Mouse (Mus musculus): ENCODE data around the gene Pop7. TPM values are rescaled to one million over a fixed set of nuclear protein-coding genes. Genes with fewer than 3 reads are reported as not detected.

Pop7 gene
- polyA plus RNA-seq (2012) = 63.3 and 81.3 TPM in 2 replicates

DNA sequence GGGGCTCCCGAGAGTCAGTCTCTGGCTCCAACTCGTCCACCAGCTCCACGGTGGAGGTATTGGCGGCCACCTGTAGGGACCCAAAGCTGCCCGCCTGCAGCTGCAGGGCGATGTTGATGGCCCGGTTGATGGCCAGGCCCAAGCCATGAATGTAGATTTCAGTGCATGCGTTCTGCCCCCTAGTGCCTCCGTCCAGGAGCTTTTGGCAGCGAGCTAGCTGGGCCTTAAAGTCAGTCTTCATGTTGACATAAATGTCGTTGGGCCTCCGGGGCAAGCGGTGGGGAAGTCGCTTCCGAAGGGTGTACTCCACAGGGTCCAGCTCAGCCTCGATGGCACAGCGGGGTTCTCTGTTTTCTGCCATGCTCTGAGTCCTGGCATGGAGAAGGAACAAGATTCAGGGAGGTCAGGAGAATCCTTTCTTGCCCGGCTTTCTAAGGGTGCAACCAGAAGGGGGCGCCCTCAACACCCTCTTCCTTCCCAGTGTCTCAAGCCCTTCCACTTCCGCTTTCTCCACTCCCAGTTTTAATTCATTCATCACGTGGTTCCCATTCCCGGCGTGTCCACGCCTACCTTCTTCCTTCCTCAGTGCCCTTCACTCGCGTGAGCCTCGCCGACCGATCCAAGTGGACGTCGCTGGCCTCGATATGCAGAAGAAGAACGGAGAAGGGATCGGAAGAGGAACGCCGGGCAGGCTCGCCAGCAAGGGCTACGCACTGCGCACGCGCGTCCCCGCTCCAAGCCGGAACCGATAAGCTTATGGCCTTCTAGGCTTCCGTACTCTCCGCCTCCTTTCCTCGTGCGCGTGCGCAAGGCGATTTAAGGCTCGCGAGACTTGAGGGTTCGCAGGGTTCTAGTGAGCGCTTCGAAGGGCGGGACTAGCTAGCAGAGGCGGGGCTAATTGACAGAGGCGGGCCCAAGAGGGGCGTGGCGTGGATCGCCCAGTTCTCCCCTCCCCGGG, at the start of gene Pop7:
Gene Pop7 (minus strand): TSS at position 810 of the 958 bp plus-strand sequence.
- no peak for TF ChIP-seq GATA1 (IDR thresholded peaks at IDR 0.05; ENCODE audit: low read length)

GRCm38 (mm10) chr5:137551119-137551518, 48.8 kb upstream of the Pop7 start:
- TF ChIP-seq GATA1 (IDR thresholded peaks at IDR 0.05; ENCODE audit: low read length) = no peak

DNA sequence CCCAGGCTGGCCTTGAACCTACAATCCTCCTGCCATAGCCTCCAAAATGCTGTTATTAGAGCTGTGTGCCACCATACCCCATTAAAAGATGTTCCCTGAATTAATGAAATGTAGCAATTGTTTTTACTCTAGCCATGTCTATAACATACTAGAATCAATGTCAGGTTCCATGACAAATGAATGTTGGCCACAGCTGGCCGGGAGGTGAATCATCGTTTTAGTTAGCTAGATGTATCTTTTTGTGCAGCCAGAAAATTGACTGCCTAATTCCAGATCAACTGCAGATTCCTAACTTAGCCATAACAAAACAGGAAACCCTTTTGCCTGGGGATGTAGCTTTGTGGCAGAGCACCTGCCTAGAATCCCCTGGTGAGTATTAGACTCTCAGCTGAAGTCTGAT, 47.5 kb upstream of the Pop7 start:
- TF ChIP-seq GATA1 (IDR thresholded peaks at IDR 0.05; ENCODE audit: low read length) = no peak

GRCm38 (mm10) chr5:137545596-137545995, 43.3 kb upstream of the Pop7 start:
- no peak for TF ChIP-seq GATA1 (IDR thresholded peaks at IDR 0.05; ENCODE audit: low read length)

- TF ChIP-seq GATA1 (IDR thresholded peaks at IDR 0.05; ENCODE audit: low read length) = no peak
Observed at GRCm38 (mm10) chr5:137544926-137545325, 42.6 kb upstream of the Pop7 start.

DNA sequence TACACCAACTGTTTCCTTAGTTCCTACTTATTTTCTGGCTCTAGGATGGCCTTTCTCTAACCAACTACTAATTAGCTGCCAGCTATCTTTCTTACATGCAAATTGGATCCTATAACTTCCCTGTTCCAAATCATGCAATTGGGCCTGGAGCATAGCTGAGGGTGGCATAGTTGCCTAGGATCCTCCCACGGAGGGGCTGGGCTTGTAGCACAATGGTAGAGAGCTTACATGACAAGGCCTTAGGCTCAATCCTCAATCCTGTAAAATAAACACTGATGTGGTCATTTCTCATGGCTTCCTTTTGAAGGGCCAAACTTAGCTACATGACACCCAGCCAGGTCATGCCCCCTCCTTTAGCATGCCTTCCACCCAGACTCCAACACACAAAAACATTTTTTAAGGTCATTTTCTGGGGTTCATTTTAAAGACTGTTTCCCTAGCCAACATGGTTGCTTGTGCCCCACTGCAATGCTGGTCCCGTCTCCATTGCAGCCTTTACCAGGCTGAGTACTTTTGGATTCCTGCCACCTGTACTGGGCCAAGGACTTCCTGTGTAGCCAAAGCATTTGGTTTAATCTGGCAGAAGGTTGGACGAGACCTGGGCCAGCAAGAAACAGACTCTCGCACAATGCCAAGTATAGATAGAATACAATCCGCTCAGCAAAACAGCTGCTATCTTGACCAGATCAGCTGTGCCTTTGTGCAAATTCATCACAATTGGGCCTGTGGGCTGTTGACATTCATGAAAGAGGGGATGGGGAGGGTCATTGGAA, 39.6 kb upstream of the Pop7 start:
- no peak for TF ChIP-seq GATA1 (IDR thresholded peaks at IDR 0.05; ENCODE audit: low read length)

GRCm38 (mm10) chr5:137540991-137541390, 38.7 kb upstream of the Pop7 start:
- no peak for TF ChIP-seq GATA1 (IDR thresholded peaks at IDR 0.05; ENCODE audit: low read length)

GRCm38 (mm10) chr5:137539291-137539801, 37.0 kb upstream of the Pop7 start:
- TF ChIP-seq GATA1 (IDR thresholded peaks at IDR 0.05; ENCODE audit: low read length) = no peak

DNA sequence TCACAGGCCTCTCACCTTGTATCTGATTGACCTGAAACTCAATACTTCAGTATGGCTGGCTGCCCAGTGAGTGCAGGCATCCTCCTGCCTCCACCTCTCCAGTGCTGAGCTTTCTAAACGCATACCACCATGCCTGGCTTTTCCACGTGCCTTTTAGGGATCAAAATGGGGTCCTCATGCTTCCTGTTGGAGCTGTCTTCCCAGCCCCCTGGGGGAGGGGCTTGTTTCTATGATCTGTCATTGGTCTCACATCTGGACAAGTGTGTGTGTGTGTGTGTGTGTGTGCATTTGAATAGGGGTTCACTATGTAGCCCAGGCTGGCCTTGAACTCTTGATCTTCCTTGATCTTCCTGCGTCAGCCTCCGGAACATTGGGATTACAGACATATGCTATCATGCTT, 35.1 kb upstream of the Pop7 start:
- no peak for TF ChIP-seq GATA1 (IDR thresholded peaks at IDR 0.05; ENCODE audit: low read length)

GRCm38 (mm10) chr5:137535318-137535717, 33.0 kb upstream of the Pop7 start:
- no peak for TF ChIP-seq GATA1 (IDR thresholded peaks at IDR 0.05; ENCODE audit: low read length)

DNA sequence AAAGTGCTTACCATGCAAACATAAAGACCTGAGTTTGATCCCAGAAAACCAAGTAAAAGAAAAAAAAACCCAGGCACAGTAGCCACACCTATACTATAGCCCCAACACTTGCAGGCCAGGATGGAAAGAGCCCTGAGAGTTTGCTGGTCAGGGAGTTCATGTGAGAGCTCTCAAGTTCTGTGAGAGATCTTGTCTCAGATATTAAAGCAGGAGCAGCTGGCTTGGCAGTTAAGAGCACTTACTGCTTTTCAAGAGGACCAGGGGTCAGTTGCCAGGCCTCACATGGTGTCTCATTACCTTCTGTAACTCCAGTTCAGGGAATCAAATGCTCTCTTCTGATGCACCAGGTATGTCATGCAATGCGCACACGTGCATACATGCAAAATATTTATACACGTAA, 32.4 kb upstream of the Pop7 start:
- no peak for TF ChIP-seq GATA1 (IDR thresholded peaks at IDR 0.05; ENCODE audit: low read length)

DNA sequence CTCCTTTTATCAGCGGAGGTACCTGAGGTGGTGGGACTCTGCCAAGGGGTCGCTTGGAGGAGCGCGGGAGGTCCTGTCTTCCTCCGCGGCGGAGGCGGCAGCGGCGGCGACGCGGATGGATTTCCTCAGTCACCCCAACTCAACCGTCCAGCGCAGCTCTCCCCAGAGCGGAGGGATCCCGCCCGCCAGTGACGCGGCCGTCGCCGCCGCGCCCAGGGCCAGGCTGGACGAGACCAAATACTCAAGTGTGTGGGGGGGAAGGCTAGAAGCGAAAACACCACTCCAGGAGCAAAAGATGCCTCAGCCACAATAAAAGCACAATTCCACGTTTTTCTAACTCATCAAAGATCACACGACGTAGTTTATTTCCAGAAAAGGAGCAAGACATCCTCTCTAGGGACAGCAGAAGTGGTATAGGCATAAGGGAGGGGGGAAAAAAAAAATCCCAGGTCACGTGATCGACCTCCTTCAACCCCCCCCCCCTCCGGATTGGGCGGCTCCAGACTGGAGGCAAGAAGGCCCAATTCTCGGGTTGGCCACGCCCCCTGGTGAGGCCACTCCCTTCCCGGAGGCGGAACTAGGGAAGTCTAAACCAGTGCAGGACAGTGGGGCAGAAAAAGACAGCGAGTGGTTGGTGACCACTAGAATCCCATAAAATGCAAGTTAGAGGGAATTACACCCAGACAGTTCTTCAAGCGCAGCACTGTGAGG, 31.0 kb upstream of the Pop7 start, which contains the start of the genes Epo and Gnb2:
Gene Epo (minus strand): TSS at position 126 of the 711 bp plus-strand sequence.
Gene Gnb2 (minus strand): TSS at position 394 of the 711 bp plus-strand sequence.
- no peak for TF ChIP-seq GATA1 (IDR thresholded peaks at IDR 0.05; ENCODE audit: low read length)

DNA sequence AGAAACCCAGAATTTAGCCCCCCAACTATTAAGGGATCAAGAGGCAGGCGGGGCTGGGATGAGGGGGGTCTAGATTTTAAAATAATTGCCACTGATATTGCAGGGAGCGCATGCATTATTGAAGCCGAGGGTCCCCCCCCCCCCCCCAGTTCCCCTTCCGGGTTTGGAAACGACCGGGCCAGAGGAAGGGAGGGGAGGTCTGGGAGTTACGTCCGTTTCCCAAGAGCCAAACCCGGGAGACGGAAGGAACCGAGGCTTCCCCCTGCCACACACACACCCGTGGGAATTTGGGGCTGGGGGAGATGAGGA, 30.4 kb upstream of the Pop7 start:
- no peak for TF ChIP-seq GATA1 (IDR thresholded peaks at IDR 0.05; ENCODE audit: low read length)

DNA sequence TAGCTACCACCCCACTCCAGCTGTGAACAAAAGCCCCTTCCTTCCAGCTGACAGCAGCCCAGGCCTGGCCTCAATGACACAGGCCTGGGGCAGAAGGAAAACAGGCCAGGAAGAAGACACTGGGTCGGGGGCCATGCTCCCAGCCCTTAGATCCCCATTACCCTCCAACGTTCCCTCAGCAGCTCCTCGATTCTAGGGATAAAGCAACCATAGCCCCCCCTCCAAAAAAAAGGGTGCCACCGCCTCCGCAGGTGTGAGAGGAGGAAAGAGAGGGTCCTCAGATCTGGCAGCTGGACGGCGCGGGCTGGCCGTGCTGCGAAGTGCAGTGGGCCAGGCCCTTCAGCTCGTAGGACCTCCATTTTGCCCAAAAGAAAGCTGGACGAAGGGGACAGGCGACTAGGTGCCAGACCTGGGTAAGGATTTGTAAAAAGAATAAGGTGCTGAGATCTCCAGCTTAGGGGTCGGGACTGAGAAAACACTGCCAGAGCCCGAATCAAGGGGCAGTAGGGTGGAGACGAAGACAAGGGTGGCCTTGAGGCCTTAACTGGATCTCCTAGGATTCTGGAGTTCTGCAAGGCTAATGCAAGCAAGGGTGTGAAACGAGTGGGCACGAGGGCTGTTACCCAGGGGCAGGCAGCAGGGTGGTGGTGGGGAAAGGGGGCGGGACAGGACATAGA, 30.0 kb upstream of the Pop7 start:
- no peak for TF ChIP-seq GATA1 (IDR thresholded peaks at IDR 0.05; ENCODE audit: low read length)

Data from G1E-ER4 (cell line).